Mouse (Mus musculus): ENCODE results near the gene Gjc2. TPM values are rescaled to one million over a fixed set of nuclear protein-coding genes. Genes with fewer than 3 reads are reported as not detected.
A peak's percentile ranks its signal among the peaks of the same experiment; 100 is the strongest.

Gene Gjc2
- polyA plus RNA-seq, 1 experiment from 2014 or later, result 0.23 TPM

DNA sequence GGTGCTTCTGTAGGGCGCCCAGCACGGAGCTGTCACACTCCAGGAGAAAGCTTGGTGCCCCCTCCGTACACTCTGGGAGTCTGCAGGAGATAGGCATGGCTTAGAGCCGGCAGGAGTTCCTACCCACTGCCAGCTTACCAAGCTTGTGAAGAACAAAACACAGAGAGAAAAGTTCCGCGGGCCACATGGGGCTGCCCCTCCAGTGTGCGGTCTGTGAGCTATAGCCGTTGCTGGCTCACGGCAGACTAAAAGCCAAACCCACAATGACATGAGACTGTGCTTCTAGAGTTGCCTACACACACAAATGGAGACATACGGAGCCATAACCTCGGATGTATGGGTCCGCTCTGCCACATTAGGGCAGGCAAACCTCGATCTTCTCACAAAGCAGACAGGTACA, 23.9 kb downstream of the Gjc2 start:
- no peak for ATAC-seq (ENCODE audit: insufficient number of reproducible peaks, insufficient read depth, low FRiP score, low read depth)
- no peak overlapping the region for H3K4me3 ChIP-seq (ENCODE audit: control insufficient read depth in 1 of 2, insufficient read depth in 1 of 2, low read depth in 1 of 2, low read length in 2 of 2)

DNA sequence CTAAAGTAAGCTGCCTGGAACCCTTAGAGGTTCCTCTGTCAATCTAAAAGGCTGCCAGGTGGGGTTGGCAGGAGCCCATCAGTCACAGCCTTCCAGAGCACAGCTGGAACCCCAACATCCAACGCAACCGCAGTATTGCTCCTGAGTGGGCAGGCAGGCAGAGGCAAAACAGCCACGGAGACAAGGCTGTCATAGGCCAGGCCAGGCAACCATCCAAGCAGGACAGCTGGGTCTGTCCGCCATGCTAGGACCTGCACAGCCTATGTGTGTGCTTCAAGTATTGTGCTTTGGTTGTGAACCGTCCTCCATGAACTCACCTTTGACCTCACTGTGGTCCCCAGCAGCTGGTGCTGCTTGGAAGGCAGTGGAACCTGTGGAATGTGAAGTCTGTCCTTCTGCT, 27.1 kb downstream of the Gjc2 start:
- H3K27ac ChIP-seq (replicated peaks in 1 of 2; ENCODE audit: control insufficient read depth in 1 of 2, insufficient read depth in 1 of 2, low read depth in 2 of 2, low read length in 2 of 2), result no peak overlapping the region
- H3K4me3 ChIP-seq (ENCODE audit: control insufficient read depth in 1 of 2, insufficient read depth in 1 of 2, low read depth in 1 of 2, low read length in 2 of 2), result no peak overlapping the region
- no peak for ATAC-seq (ENCODE audit: insufficient number of reproducible peaks, insufficient read depth, low FRiP score, low read depth)
- H3K4me2 ChIP-seq (ENCODE audit: low read length), result no peak overlapping the region
- H3K4me1 ChIP-seq (ENCODE audit: control insufficient read depth in 2 of 2, insufficient read depth in 2 of 2, low read length in 2 of 2), result peaks cover 8 to 11% of the 10 kb centered on the region in 2 experiments
- H3K9ac ChIP-seq (ENCODE audit: low read length), result no peak overlapping the region
- H3K9me3 ChIP-seq (ENCODE audit: control insufficient read depth, low read length), result no peaks in the 10 kb centered on the region
- WGBS, result 82% methylated on average over 5 of the region's 5 CpGs
- H3K27me3 ChIP-seq (ENCODE audit: control insufficient read depth, insufficient read depth, low read length), result no peaks in the 10 kb centered on the region
- peaks cover 23% of the 10 kb centered on the region for H3K36me3 ChIP-seq (ENCODE audit: control insufficient read depth, insufficient read depth, low read length)

More for the DNA sequence above, 23.9 kb downstream of the Gjc2 start:
- Histone ChIP-seq H3K9me3 (ENCODE audit: control insufficient read depth, low read length) (no peaks in the 10 kb centered on the region), H3K27me3 (ENCODE audit: control insufficient read depth, insufficient read depth, low read length) (no peaks in the 10 kb centered on the region), H3K4me2 (ENCODE audit: low read length) (no peak overlapping the region), H3K9ac (ENCODE audit: low read length) (no peak overlapping the region), H3K27ac (replicated peaks in 1 of 2; ENCODE audit: control insufficient read depth in 1 of 2, insufficient read depth in 1 of 2, low read depth in 2 of 2, low read length in 2 of 2) (no peak overlapping the region), H3K4me1 (ENCODE audit: control insufficient read depth in 2 of 2, insufficient read depth in 2 of 2, low read length in 2 of 2) (peaks cover 8 to 24% of the 10 kb centered on the region in 2 experiments), H3K36me3 (ENCODE audit: control insufficient read depth, insufficient read depth, low read length) (peaks cover 23% of the 10 kb centered on the region)
- WGBS, result 93% methylated on average over 13 of the region's 13 CpGs

GRCm38 (mm10) chr11:59154220-59154619, 28.8 kb downstream of the Gjc2 start:
- Histone ChIP-seq H3K27me3 (ENCODE audit: control insufficient read depth, insufficient read depth, low read length) (no peaks in the 10 kb centered on the region), H3K9me3 (ENCODE audit: control insufficient read depth, low read length) (no peaks in the 10 kb centered on the region), H3K4me2 (ENCODE audit: low read length) (no peak overlapping the region), H3K4me3 (ENCODE audit: control insufficient read depth in 1 of 2, insufficient read depth in 1 of 2, low read depth in 1 of 2, low read length in 2 of 2) (no peak overlapping the region), H3K27ac (replicated peaks in 1 of 2; ENCODE audit: control insufficient read depth in 1 of 2, insufficient read depth in 1 of 2, low read depth in 2 of 2, low read length in 2 of 2) (peak overlapping the region; percentile 69 to 70), H3K4me1 (ENCODE audit: control insufficient read depth in 2 of 2, insufficient read depth in 2 of 2, low read length in 2 of 2) (peaks cover 8 to 11% of the 10 kb centered on the region in 2 experiments), H3K9ac (ENCODE audit: low read length) (no peak overlapping the region), H3K36me3 (ENCODE audit: control insufficient read depth, insufficient read depth, low read length) (peaks cover 23% of the 10 kb centered on the region)
- ATAC-seq (ENCODE audit: insufficient number of reproducible peaks, insufficient read depth, low FRiP score, low read depth), result peak; percentile 37; the same call in 1 of the 2 replicates
- WGBS, result 44% methylated on average over 7 of the region's 7 CpGs

DNA sequence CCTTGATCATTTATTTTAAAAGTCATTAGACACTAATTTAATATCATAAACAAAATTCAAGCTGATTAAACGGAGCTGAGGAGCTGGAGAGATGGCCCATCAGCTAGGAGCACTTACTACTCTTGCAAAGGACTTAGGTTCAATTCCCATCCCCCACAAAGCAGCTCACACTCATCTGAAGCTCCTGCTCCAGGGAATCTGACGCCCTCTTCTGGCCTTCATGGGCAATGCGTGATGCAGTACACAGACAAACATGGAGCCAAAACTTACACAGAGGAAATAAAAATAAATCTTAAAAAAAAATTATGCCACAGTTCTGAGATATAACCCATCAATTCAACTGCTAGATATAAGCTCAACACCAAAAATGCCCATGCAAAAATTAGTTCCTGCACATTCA, 31.3 kb downstream of the Gjc2 start:
- ATAC-seq (ENCODE audit: insufficient number of reproducible peaks, insufficient read depth, low FRiP score, low read depth), result no peak
- Histone ChIP-seq H3K27me3 (ENCODE audit: control insufficient read depth, insufficient read depth, low read length) (no peaks in the 10 kb centered on the region), H3K4me1 (ENCODE audit: control insufficient read depth in 2 of 2, insufficient read depth in 2 of 2, low read length in 2 of 2) (peaks cover 8 to 11% of the 10 kb centered on the region in 2 experiments), H3K27ac (replicated peaks in 1 of 2; ENCODE audit: control insufficient read depth in 1 of 2, insufficient read depth in 1 of 2, low read depth in 2 of 2, low read length in 2 of 2) (no peak overlapping the region), H3K9me3 (ENCODE audit: control insufficient read depth, low read length) (no peaks in the 10 kb centered on the region), H3K9ac (ENCODE audit: low read length) (no peak overlapping the region), H3K36me3 (ENCODE audit: control insufficient read depth, insufficient read depth, low read length) (peaks cover under 1% of the 10 kb centered on the region; the same call in 1 of the 2 replicates), H3K4me3 (ENCODE audit: control insufficient read depth in 1 of 2, insufficient read depth in 1 of 2, low read depth in 1 of 2, low read length in 2 of 2) (no peak overlapping the region), H3K4me2 (ENCODE audit: low read length) (no peak overlapping the region)
- 38% methylated on average over 3 of the region's 3 CpGs for WGBS

DNA sequence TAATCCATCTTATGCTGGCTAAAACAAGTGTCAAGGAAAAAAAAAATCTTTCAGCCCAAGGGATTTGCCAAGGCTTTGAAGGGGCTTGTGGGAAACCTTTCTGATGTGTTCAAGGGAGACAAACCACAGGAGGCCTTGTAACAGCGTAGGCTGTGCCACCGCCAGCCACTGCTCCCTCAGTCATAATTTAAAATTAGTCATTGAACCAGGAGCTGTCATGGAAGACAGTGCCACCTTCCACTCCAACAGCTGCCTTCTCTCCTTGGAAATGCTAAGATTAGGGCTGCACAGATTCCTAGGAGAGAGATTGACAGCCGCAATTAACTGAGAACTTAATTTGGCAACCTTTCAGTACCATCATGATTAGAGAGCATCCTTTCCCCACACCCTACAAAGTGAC, 33.7 kb downstream of the Gjc2 start:
- Histone ChIP-seq H3K9ac (ENCODE audit: low read length) (no peak overlapping the region), H3K4me3 (ENCODE audit: control insufficient read depth in 1 of 2, insufficient read depth in 1 of 2, low read depth in 1 of 2, low read length in 2 of 2) (no peak overlapping the region), H3K9me3 (ENCODE audit: control insufficient read depth, low read length) (no peaks in the 10 kb centered on the region), H3K27ac (replicated peaks in 1 of 2; ENCODE audit: control insufficient read depth in 1 of 2, insufficient read depth in 1 of 2, low read depth in 2 of 2, low read length in 2 of 2) (no peak overlapping the region), H3K27me3 (ENCODE audit: control insufficient read depth, insufficient read depth, low read length) (no peaks in the 10 kb centered on the region), H3K4me1 (ENCODE audit: control insufficient read depth in 2 of 2, insufficient read depth in 2 of 2, low read length in 2 of 2) (peaks cover 4 to 6% of the 10 kb centered on the region in 2 experiments), H3K4me2 (ENCODE audit: low read length) (no peak overlapping the region), H3K36me3 (ENCODE audit: control insufficient read depth, insufficient read depth, low read length) (no peaks in the 10 kb centered on the region)
- ATAC-seq (ENCODE audit: insufficient number of reproducible peaks, insufficient read depth, low FRiP score, low read depth), result no peak
- WGBS, result 59% methylated on average over 3 of the region's 3 CpGs

DNA sequence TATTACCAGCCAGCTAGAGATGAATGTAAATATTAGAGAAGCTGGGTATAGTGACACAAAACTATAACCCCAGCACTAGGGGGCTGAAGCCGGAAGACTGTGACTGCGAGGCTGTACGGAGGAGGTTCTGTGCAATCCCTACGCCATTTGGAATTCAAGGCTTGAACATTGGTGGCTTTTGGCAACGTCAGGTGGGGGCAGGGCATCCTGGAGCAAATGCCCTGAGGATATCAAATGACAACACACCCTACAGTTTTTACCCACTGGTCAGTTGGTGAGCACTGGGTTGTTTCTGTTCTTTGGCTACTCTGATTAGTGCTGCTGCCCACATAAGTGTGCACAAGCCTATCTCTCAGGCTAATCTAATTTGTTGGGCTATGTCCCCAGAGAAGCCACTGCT, 40.1 kb downstream of the Gjc2 start:
- no peak overlapping the region for H3K4me2 ChIP-seq (ENCODE audit: low read length)
- H3K27ac ChIP-seq (replicated peaks in 1 of 2; ENCODE audit: control insufficient read depth in 1 of 2, insufficient read depth in 1 of 2, low read depth in 2 of 2, low read length in 2 of 2), result no peak overlapping the region
- H3K9me3 ChIP-seq (ENCODE audit: control insufficient read depth, low read length), result no peaks in the 10 kb centered on the region
- H3K9ac ChIP-seq (ENCODE audit: low read length), result no peak overlapping the region
- H3K4me3 ChIP-seq (ENCODE audit: control insufficient read depth in 1 of 2, insufficient read depth in 1 of 2, low read depth in 1 of 2, low read length in 2 of 2), result no peak overlapping the region
- H3K4me1 ChIP-seq (ENCODE audit: control insufficient read depth in 2 of 2, insufficient read depth in 2 of 2, low read length in 2 of 2), result peaks cover 10 to 14% of the 10 kb centered on the region in 2 experiments
- H3K36me3 ChIP-seq (ENCODE audit: control insufficient read depth, insufficient read depth, low read length), result no peaks in the 10 kb centered on the region
- 85% methylated on average over 5 of the region's 5 CpGs for WGBS
- ATAC-seq (ENCODE audit: insufficient number of reproducible peaks, insufficient read depth, low FRiP score, low read depth), result no peak
- H3K27me3 ChIP-seq (ENCODE audit: control insufficient read depth, insufficient read depth, low read length), result no peaks in the 10 kb centered on the region

GRCm38 (mm10) chr11:59141772-59142370, 41.1 kb downstream of the Gjc2 start:
- H3K27ac ChIP-seq (replicated peaks in 1 of 2; ENCODE audit: control insufficient read depth in 1 of 2, insufficient read depth in 1 of 2, low read depth in 2 of 2, low read length in 2 of 2), result peak overlapping the region; percentile 15 to 32; a peak in 2 of 4 replicates
- peaks cover 4% of the 10 kb centered on the region for H3K27me3 ChIP-seq (ENCODE audit: control insufficient read depth, insufficient read depth, low read length)
- no peaks in the 10 kb centered on the region for H3K36me3 ChIP-seq (ENCODE audit: control insufficient read depth, insufficient read depth, low read length)
- ATAC-seq (ENCODE audit: insufficient number of reproducible peaks, insufficient read depth, low FRiP score, low read depth), result no peak
- H3K4me1 ChIP-seq (ENCODE audit: control insufficient read depth in 2 of 2, insufficient read depth in 2 of 2, low read length in 2 of 2), result peaks cover 21 to 23% of the 10 kb centered on the region in 2 experiments
- 6% methylated on average over 14 of the region's 14 CpGs for WGBS
- peak overlapping the region; percentile 3 to 15; a peak in 1 of 4 replicates for H3K4me3 ChIP-seq (ENCODE audit: control insufficient read depth in 1 of 2, insufficient read depth in 1 of 2, low read depth in 1 of 2, low read length in 2 of 2)
- peak overlapping the region; percentile 47 for H3K4me2 ChIP-seq (ENCODE audit: low read length)
- no peaks in the 10 kb centered on the region for H3K9me3 ChIP-seq (ENCODE audit: control insufficient read depth, low read length)
- H3K9ac ChIP-seq (ENCODE audit: low read length), result peak overlapping the region; percentile 51; the same call in 1 of the 2 replicates
